Mouse (Mus musculus) 3134 (cell line): Measurements from ENCODE around the gene Fitm1.

Experiments used
- DNase-seq: peaks from one replicate; pipeline ENCODE4 v3.0.0-alpha.2; 2011; ENCODE audit warnings: low spot score; ENCODE audit not compliant: insufficient read length; ENCODE audit errors: extremely low read depth

The Fitm1 gene

GRCm38 (mm10) chr14:55591331-55591891 is 16.0 kb downstream of the Fitm1 start, which contains the start of gene Rnf31:
Gene Rnf31, plus strand, starts transcription at chr14:55591708.
- peak; percentile 90 for DNase-seq

- no peak for DNase-seq
Measured at GRCm38 (mm10) chr14:55592226-55592625, 16.8 kb downstream of the Fitm1 start.

GRCm38 (mm10) chr14:55596036-55596690 is 20.7 kb downstream of the Fitm1 start:
- no peak for DNase-seq

- DNase-seq, result no peak
Measured at GRCm38 (mm10) chr14:55598521-55599390, 23.3 kb downstream of the Fitm1 start.

GRCm38 (mm10) chr14:55603271-55603632 is 27.8 kb downstream of the Fitm1 start, which contains the start of gene Irf9:
Gene Irf9, plus strand, starts transcription at chr14:55603571.
- no peak for DNase-seq

- DNase-seq, result peak; percentile 62
Measured at GRCm38 (mm10) chr14:55603633-55604576, 28.5 kb downstream of the Fitm1 start.

GRCm38 (mm10) chr14:55604823-55605222 is 29.4 kb downstream of the Fitm1 start:
- DNase-seq, result no peak

GRCm38 (mm10) chr14:55605743-55606459 is 30.5 kb downstream of the Fitm1 start:
- no peak for DNase-seq

GRCm38 (mm10) chr14:55608339-55608738 is 32.9 kb downstream of the Fitm1 start:
- no peak for DNase-seq

GRCm38 (mm10) chr14:55613346-55613745 is 37.9 kb downstream of the Fitm1 start:
- DNase-seq, result no peak

- no peak for DNase-seq
Measured at GRCm38 (mm10) chr14:55614565-55615178, 39.3 kb downstream of the Fitm1 start.

- DNase-seq, result no peak
Measured at GRCm38 (mm10) chr14:55615876-55616275, 40.5 kb downstream of the Fitm1 start.

- no peak for DNase-seq
Measured at GRCm38 (mm10) chr14:55616844-55617243, 41.4 kb downstream of the Fitm1 start.

GRCm38 (mm10) chr14:55617822-55618221 is 42.4 kb downstream of the Fitm1 start, which contains the start of gene Rec8:
Gene Rec8, plus strand, starts transcription at chr14:55618037.
- no peak for DNase-seq

- no peak for DNase-seq
Measured at GRCm38 (mm10) chr14:55618486-55619195, 43.2 kb downstream of the Fitm1 start.
